Mouse (Mus musculus) lung, postnatal 0 days (tissue): Measurements from ENCODE around the gene Cox6b1.

Source experiments
- CTCF ChIP-seq: IDR thresholded peaks from 2 replicates; pipeline ENCODE4 v1.5.1; 2016; ENCODE audit warnings: antibody characterized with exemption, mild to moderate bottlenecking
- EP300 ChIP-seq: IDR thresholded peaks from 2 replicates; pipeline ENCODE4 v1.6.1; 2016; ENCODE audit warnings: antibody characterized with exemption, mild to moderate bottlenecking, control low read depth

GRCm38 (mm10) chr7:30608476-30608875 lies 17.5 kb downstream of the Cox6b1 start:
- TF ChIP-seq CTCF, result no peak
- no peak for TF ChIP-seq EP300
